Mouse (Mus musculus) urinary bladder, postnatal 0 days (tissue): ENCODE measurements around the gene H2al3. TPM values are rescaled to one million over a fixed set of nuclear protein-coding genes. Genes with fewer than 3 reads are reported as not detected.

Source experiments
- polyA plus RNA-seq: library from polyadenylated mRNA; unstranded; fragments of >200 nt; fragmentation: Nextera tagmentation; extraction: Ambion mirVana; gene quantifications from 2 replicates; pipeline ENCODE4 v1.2.1, GENCODE M21; 2015

The H2al3 gene
- not detected in 2 replicates for polyA plus RNA-seq

GRCm38 (mm10) chrX:9849403-9849802 is at the start of gene H2al3:
TSS of gene H2al3 (plus strand) at chrX:9849703.

GRCm38 (mm10) chrX:9846628-9847027 is 2.9 kb upstream of the H2al3 start, which contains the start of gene Hypm:
TSS of gene Hypm (plus strand) at chrX:9846928.

DNA sequence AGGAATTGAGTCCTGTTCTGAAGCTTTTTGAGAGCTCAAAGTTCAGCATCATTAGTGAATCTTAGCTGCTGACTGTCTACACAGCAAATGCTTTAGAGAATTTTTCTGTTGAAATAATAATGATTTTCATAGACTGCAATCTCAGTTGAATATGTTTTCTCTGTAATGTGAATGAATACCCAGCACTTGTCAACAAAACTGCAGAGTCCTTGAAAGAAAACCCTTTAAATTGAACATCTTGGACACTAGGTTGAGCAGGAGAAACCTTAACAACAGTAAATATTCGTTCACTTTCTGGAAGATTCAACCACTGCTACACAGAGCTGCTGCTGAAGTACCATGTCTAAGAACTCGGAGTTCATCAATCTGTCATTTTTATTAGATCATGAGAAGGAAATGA is 35.8 kb downstream of the H2al3 start, which contains the start of gene Sytl5:
Gene Sytl5, plus strand, starts transcription at position 301 of the 400 bp plus-strand sequence.

Other genes with a start within 250 kb of the H2al3 start
- 128 and 146 TPM in 2 replicates for gene Dynlt3, start 186.7 kb upstream of the H2al3 start, polyA plus RNA-seq
- gene Hypm, start 2.8 kb upstream of the H2al3 start, polyA plus RNA-seq: not detected in 2 replicates
- gene Sytl5, start 35.9 kb downstream of the H2al3 start, polyA plus RNA-seq: 4.4 and 4.5 TPM in 2 replicates